Mouse (Mus musculus): ENCODE results near the gene Gm42878. TPM values are rescaled to one million over a fixed set of nuclear protein-coding genes. Genes with fewer than 3 reads are reported as not detected.

Gm42878 gene
- polyA plus RNA-seq, 2 experiments = 0.07 TPM; not detected in 1

GRCm38 (mm10) chr5:121474610-121475009 lies 70.7 kb downstream of the Gm42878 start:
- Histone ChIP-seq H3K36me3 (replicated peaks; ENCODE audit: control insufficient read depth, insufficient read depth, low read depth) (no peaks in the 10 kb centered on the region), H3K4me2 (ENCODE audit: low read depth) (no peak overlapping the region), H3K9me3 (ENCODE audit: control insufficient read depth, low read length) (no peaks in the 10 kb centered on the region; the same call in 1 of the 2 replicates), H3K27me3 (ENCODE audit: control insufficient read depth, insufficient read depth, low read length) (no peaks in the 10 kb centered on the region), H3K9ac (replicated peaks) (no peak overlapping the region), H3K4me1 (replicated peaks; ENCODE audit: control insufficient read depth in 2 of 2, insufficient read depth in 2 of 2, low read length in 1 of 2) (peaks cover 12 to 42% of the 10 kb centered on the region in 2 experiments), H3K4me3 (ENCODE audit: insufficient read depth in 1 of 2, low read depth in 2 of 2, low read length in 2 of 2) (no peak overlapping the region), H3K27ac (no peak overlapping the region)
- WGBS (ENCODE audit: insufficient replicate concordance) = 76% methylated on average over 7 of the region's 7 CpGs
- no peak for TF ChIP-seq CTCF (IDR thresholded peaks at IDR 0.05; ENCODE audit: low read depth)
- TF ChIP-seq EP300 (IDR thresholded peaks at IDR 0.05; ENCODE audit: low read depth) = no peak
- DNase-seq (ENCODE audit: low read depth in 3 of 3, low spot score in 3 of 3) (no peak), ATAC-seq (ENCODE audit: insufficient read depth) (no peak)

GRCm38 (mm10) chr5:121472411-121472810 lies 72.9 kb downstream of the Gm42878 start:
- no peak for ATAC-seq (ENCODE audit: insufficient read depth)
- WGBS (ENCODE audit: insufficient replicate concordance) = 68% methylated on average over 2 of the region's 2 CpGs
- no peak for TF ChIP-seq CTCF (IDR thresholded peaks at IDR 0.05; ENCODE audit: low read depth)
- no peak for TF ChIP-seq EP300 (IDR thresholded peaks at IDR 0.05; ENCODE audit: low read depth)

GRCm38 (mm10) chr5:121469566-121469965 lies 75.7 kb downstream of the Gm42878 start:
- Histone ChIP-seq H3K36me3 (replicated peaks; ENCODE audit: control insufficient read depth, insufficient read depth, low read depth) (no peaks in the 10 kb centered on the region), H3K27me3 (ENCODE audit: control insufficient read depth, insufficient read depth, low read length) (no peaks in the 10 kb centered on the region), H3K4me3 (ENCODE audit: insufficient read depth in 1 of 2, low read depth in 2 of 2, low read length in 2 of 2) (no peak overlapping the region), H3K4me2 (ENCODE audit: low read depth) (no peak overlapping the region), H3K9me3 (ENCODE audit: control insufficient read depth, low read length) (no peaks in the 10 kb centered on the region), H3K27ac (no peak overlapping the region), H3K4me1 (replicated peaks; ENCODE audit: control insufficient read depth in 2 of 2, insufficient read depth in 2 of 2, low read length in 1 of 2) (peaks cover 0 to 20% of the 10 kb centered on the region in 2 experiments), H3K9ac (replicated peaks) (no peak overlapping the region)
- 34% methylated on average over 3 of the region's 3 CpGs for WGBS (ENCODE audit: insufficient replicate concordance)
- TF ChIP-seq CTCF (IDR thresholded peaks at IDR 0.05; ENCODE audit: low read depth) (no peak), EP300 (IDR thresholded peaks at IDR 0.05; ENCODE audit: low read depth) (no peak)
- ATAC-seq (ENCODE audit: insufficient read depth) (no peak), DNase-seq (ENCODE audit: low read depth in 3 of 3, low spot score in 3 of 3) (no peak)

More at GRCm38 (mm10) chr5:121472411-121472810, 72.9 kb downstream of the Gm42878 start:
- no peaks in the 10 kb centered on the region; the same call in 1 of the 2 replicates for H3K9me3 ChIP-seq (ENCODE audit: control insufficient read depth, low read length)
- H3K4me2 ChIP-seq (ENCODE audit: low read depth) = no peak overlapping the region
- H3K36me3 ChIP-seq (replicated peaks; ENCODE audit: control insufficient read depth, insufficient read depth, low read depth) = no peaks in the 10 kb centered on the region
- no peak overlapping the region for H3K27ac ChIP-seq
- no peak overlapping the region for H3K9ac ChIP-seq (replicated peaks)
- H3K4me1 ChIP-seq (replicated peaks; ENCODE audit: control insufficient read depth in 2 of 2, insufficient read depth in 2 of 2, low read length in 1 of 2) = peaks cover 12 to 42% of the 10 kb centered on the region in 2 experiments
- DNase-seq (ENCODE audit: low read depth in 3 of 3, low spot score in 3 of 3) = no peak
- no peak overlapping the region for H3K4me3 ChIP-seq (ENCODE audit: insufficient read depth in 1 of 2, low read depth in 2 of 2, low read length in 2 of 2)
- no peaks in the 10 kb centered on the region for H3K27me3 ChIP-seq (ENCODE audit: control insufficient read depth, insufficient read depth, low read length)

Other genes starting within 250 kb of the Gm42878 start
- 17.8 and 18.4 TPM in 2 replicates for gene Trafd1, start 159.8 kb downstream of the Gm42878 start, polyA plus RNA-seq (2012; rRNA removed)
- gene Trafd1, start 159.8 kb downstream of the Gm42878 start, polyA plus RNA-seq (2014; fragmentation: Nextera tagmentation; extraction: Ambion mirVana) = 16.6 and 17.1 TPM in 2 replicates
- 6.2 and 8.8 TPM in 2 replicates for gene Naa25, start 147.5 kb downstream of the Gm42878 start, polyA plus RNA-seq (2012; rRNA removed)
- gene Naa25, start 147.5 kb downstream of the Gm42878 start, polyA plus RNA-seq (2014; fragmentation: Nextera tagmentation; extraction: Ambion mirVana) = 18.5 and 23.6 TPM in 2 replicates
- 0.46 and 0.69 TPM in 2 replicates for gene Tmem116, start 93.6 kb downstream of the Gm42878 start, polyA plus RNA-seq (2012; rRNA removed)
- gene Tmem116, start 93.6 kb downstream of the Gm42878 start, polyA plus RNA-seq (2014; fragmentation: Nextera tagmentation; extraction: Ambion mirVana) = 0.57 and 1.0 TPM in 2 replicates
- gene Erp29, start 93.0 kb downstream of the Gm42878 start, polyA plus RNA-seq (2012; rRNA removed) = 26.4 and 63.7 TPM in 2 replicates
- 74.9 and 82.1 TPM in 2 replicates for gene Erp29, start 93.0 kb downstream of the Gm42878 start, polyA plus RNA-seq (2014; fragmentation: Nextera tagmentation; extraction: Ambion mirVana)
- gene Adam1b, start 42.0 kb downstream of the Gm42878 start, polyA plus RNA-seq (2012; rRNA removed) = not detected in 2 replicates
- gene Adam1b, start 42.0 kb downstream of the Gm42878 start, polyA plus RNA-seq (2014; fragmentation: Nextera tagmentation; extraction: Ambion mirVana) = not detected in 2 replicates
- 1.5 and 1.6 TPM in 2 replicates for gene Adam1a, start within 50 bp of the Gm42878 start, polyA plus RNA-seq (2012; rRNA removed)
- 0.20 and 0.28 TPM in 2 replicates for gene Adam1a, start within 50 bp of the Gm42878 start, polyA plus RNA-seq (2014; fragmentation: Nextera tagmentation; extraction: Ambion mirVana)
- 27.2 and 43.4 TPM in 2 replicates for gene Mapkapk5, start 423 bp upstream of the Gm42878 start, polyA plus RNA-seq (2012; rRNA removed)
- gene Mapkapk5, start 423 bp upstream of the Gm42878 start, polyA plus RNA-seq (2014; fragmentation: Nextera tagmentation; extraction: Ambion mirVana) = 22.8 and 31.4 TPM in 2 replicates
- 113 and 157 TPM in 2 replicates for gene Aldh2, start 48.3 kb upstream of the Gm42878 start, polyA plus RNA-seq (2012; rRNA removed)
- 48.1 and 61.7 TPM in 2 replicates for gene Aldh2, start 48.3 kb upstream of the Gm42878 start, polyA plus RNA-seq (2014; fragmentation: Nextera tagmentation; extraction: Ambion mirVana)
- gene Acad12, start 73.5 kb upstream of the Gm42878 start, polyA plus RNA-seq (2012; rRNA removed) = 0.81 and 1.1 TPM in 2 replicates
- gene Acad12, start 73.5 kb upstream of the Gm42878 start, polyA plus RNA-seq (2014; fragmentation: Nextera tagmentation; extraction: Ambion mirVana) = 0.69 and 0.87 TPM in 2 replicates
- gene Acad10, start 115.0 kb upstream of the Gm42878 start, polyA plus RNA-seq (2012; rRNA removed) = 1.6 and 1.7 TPM in 2 replicates
- gene Acad10, start 115.0 kb upstream of the Gm42878 start, polyA plus RNA-seq (2014; fragmentation: Nextera tagmentation; extraction: Ambion mirVana) = 2.2 and 2.6 TPM in 2 replicates
- 9.7 and 12.5 TPM in 2 replicates for gene Brap, start 115.1 kb upstream of the Gm42878 start, polyA plus RNA-seq (2012; rRNA removed)
- 22.7 and 22.9 TPM in 2 replicates for gene Brap, start 115.1 kb upstream of the Gm42878 start, polyA plus RNA-seq (2014; fragmentation: Nextera tagmentation; extraction: Ambion mirVana)
- 24.1 and 24.6 TPM in 2 replicates for gene Atxn2, start 165.9 kb upstream of the Gm42878 start, polyA plus RNA-seq (2012; rRNA removed)
- 19.3 and 20.5 TPM in 2 replicates for gene Atxn2, start 165.9 kb upstream of the Gm42878 start, polyA plus RNA-seq (2014; fragmentation: Nextera tagmentation; extraction: Ambion mirVana)

Data from liver, embryonic 14.5 days (tissue).